Mouse (Mus musculus): ENCODE measurements at regions not wholly inside any gene's neighbourhood (a gene's known extent, or its start where the extent isn't known, plus 50 kb on each side); places are given as distances from the start of the nearest gene placed in this dataset.

DNA sequence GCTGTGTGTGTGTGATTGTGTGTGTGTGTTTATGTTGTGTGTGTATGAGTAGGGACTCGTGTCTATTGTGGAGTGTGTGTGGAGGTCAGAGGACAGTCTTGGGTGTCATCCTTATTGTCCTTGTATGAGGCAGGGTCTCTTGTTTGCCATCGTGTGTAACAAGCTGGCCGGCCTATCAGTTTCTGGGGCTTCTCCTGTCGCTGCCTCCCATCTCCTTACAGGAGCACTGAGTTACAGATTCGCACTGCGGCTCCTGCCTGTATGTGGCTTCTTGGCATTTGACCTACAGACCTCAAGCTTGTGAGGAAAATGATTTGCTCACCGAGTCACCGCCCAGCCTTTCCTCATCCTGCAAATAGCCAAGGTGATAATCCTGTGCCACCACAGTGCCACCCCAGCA is 112.6 kb upstream of the Eef2kmt start:
- TF ChIP-seq MAX (IDR thresholded peaks at IDR 0.05) (no peak), CTCF (IDR thresholded peaks at IDR 0.05; ENCODE audit: control insufficient read depth, insufficient read depth, insufficient read length) (no peak), MYOD1 (IDR thresholded peaks at IDR 0.05; ENCODE audit: control insufficient read depth, insufficient read length, low read depth) (no peak), FOSL1 (IDR thresholded peaks at IDR 0.05; ENCODE audit: insufficient read depth, low read length, poor library complexity, severe bottlenecking) (no peak)
